Mouse (Mus musculus) spleen, adult 2 months (tissue): Measurements from ENCODE around the gene Erbb4.

Experiments
- CTCF ChIP-seq: fragments of 200-500 bp; IDR thresholded peaks from 2 replicates; pipeline ENCODE4 v1.5.1; 2011; ENCODE audit warnings: mild to moderate bottlenecking, inconsistent platforms; ENCODE audit not compliant: insufficient read depth, insufficient read length, insufficient replicate concordance; ENCODE audit errors: extremely low read depth
- POLR2A ChIP-seq: fragments of 200-500 bp; IDR thresholded peaks from 2 replicates; pipeline ENCODE4 v1.6.1; 2011; ENCODE audit warnings: low read depth, low read length, inconsistent platforms

DNA sequence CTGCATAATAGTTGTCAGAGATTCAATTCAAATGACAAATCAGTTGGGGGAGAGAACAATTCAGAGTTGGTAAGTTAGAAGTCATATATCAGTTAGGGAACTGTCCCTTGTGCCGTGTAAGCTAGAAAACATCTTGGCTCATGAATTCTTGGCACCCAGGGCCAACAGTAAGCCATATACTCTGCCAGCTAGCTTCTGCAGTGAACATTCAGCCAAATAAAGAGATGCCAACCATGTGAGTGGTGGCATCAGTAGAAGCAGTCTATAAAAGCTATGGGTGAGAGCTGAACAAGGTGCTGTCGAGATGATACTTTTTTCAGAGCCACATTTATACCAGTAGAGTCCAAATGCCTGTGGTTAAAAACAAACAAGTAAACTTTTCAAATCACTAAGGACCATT is 973.4 kb downstream of the Erbb4 start:
- TF ChIP-seq CTCF (no peak), POLR2A (no peak)
